Mouse (Mus musculus) embryonic fibroblast, embryonic 13.5 days (primary cell): ENCODE measurements at regions not wholly inside any gene's neighbourhood (a gene's known extent, or its start where the extent isn't known, plus 50 kb on each side); places are given as distances from the start of the nearest gene placed in this dataset.

Experiments used
- CTCF ChIP-seq: IDR thresholded peaks from 2 replicates; pipeline ENCODE4 v1.5.1; 2011; ENCODE audit warnings: mild to moderate bottlenecking, control low read depth, low read length, moderate library complexity, borderline replicate concordance; ENCODE audit not compliant: insufficient read depth
- POLR2A ChIP-seq: IDR thresholded peaks from 2 replicates; pipeline ENCODE4 v1.6.1; 2011; ENCODE audit warnings: low read depth, mild to moderate bottlenecking, control low read depth, low read length, moderate library complexity

- no peak for TF ChIP-seq CTCF
- no peak for TF ChIP-seq POLR2A
Observed at GRCm38 (mm10) chr2:9691906-9692305, 189.1 kb upstream of the 4930412O13Rik start.
